Mouse (Mus musculus) ES-E14 (cell line): ENCODE measurements at regions not wholly inside any gene's neighbourhood (a gene's known extent, or its start where the extent isn't known, plus 50 kb on each side); places are given as distances from the start of the nearest gene placed in this dataset.

ENCODE experiments used
- MAFK ChIP-seq: IDR thresholded peaks from 2 replicates; pipeline ENCODE4 v1.6.1; 2014; ENCODE audit warnings: mild to moderate bottlenecking, low read depth, low read length, inconsistent platforms; ENCODE audit not compliant: insufficient read depth
- ZC3H11A ChIP-seq: IDR thresholded peaks from 2 replicates; pipeline ENCODE4 v1.6.1; 2012; ENCODE audit warnings: low read depth, mild to moderate bottlenecking, inconsistent platforms, low read length, borderline replicate concordance

DNA sequence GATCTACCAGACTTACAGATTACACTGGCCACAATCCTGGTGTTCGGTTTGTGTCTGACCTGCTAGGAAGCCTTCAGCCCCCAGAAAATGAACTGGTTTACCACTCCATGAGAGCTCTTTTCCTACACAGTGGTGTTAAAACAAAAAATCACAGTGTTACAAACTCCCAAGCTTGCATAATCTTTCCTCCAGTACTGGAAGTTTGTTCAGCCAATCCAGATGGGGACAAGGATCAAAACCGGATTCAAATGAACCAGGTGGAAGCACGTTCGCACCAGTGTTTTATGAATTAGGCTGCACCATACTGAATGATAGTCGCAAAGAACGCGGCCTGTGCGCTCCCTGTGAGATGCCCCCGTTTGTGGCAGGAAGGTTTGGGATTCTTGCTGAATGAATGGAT, 63.4 kb upstream of the Cited2 start:
- TF ChIP-seq MAFK: no peak
- TF ChIP-seq ZC3H11A: no peak
